Mouse (Mus musculus) spleen, adult 12 weeks (tissue): ENCODE measurements at regions not wholly inside any gene's neighbourhood (a gene's known extent, or its start where the extent isn't known, plus 50 kb on each side); places are given as distances from the start of the nearest gene placed in this dataset.
"Not testable (repeated sequence)": the region's sequence is repeated elsewhere in the genome, so short reads cannot be mapped to it uniquely, and the experiment has no call there.

Source experiments
- DNase-seq: peaks from one replicate; pipeline ENCODE4 v3.0.0; 2022; ENCODE audit warnings: low spot score

- DNase-seq: no peak
Measured at GRCm38 (mm10) chr4:7392696-7393095, 846.1 kb downstream of the Car8 start.

DNA sequence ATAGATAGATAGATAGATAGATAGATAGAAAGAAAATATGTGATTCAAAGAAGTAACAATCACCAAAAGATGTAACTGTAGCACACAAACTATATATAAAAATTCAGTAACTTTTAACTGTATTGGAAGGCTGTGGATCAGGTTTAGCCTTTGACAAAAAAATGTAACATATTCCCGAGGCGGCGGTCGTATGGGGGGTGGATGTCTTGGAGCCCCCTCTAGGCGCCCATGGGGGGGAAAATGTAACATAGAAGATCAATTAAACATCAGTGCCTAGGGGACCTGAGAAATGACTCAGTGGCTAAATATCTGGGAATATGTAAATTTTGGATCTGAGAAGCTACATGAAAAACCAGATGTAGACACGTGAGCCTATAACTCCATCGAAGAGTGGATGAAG is 847.2 kb downstream of the Car8 start:
- DNase-seq: no peak

GRCm38 (mm10) chr4:7385069-7385468 is 853.8 kb downstream of the Car8 start:
- no peak for DNase-seq

GRCm38 (mm10) chr4:7379996-7380395 is 858.8 kb downstream of the Car8 start:
- DNase-seq: no peak

- no peak for DNase-seq
Measured at GRCm38 (mm10) chr4:7364238-7365040, 874.4 kb downstream of the Car8 start.

DNA sequence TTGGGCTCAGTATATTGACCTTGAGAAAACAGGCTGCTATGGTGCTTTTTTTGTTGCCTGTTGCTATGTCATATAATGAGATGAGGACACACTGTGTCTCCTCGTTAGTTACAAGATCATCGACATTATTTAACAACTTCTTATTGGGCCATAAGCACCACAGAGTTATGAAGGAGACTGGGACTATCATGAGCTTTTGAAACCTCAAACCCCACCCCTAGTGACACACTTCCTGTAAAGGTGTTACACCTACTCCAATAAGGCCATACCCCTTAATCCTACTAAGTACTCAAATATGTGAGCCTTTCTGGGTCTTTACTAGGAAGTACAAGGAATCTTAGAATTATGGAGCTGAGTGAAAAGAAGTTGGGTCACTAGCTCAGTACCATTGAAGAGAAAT is 875.3 kb downstream of the Car8 start:
- DNase-seq: no peak

- no peak for DNase-seq
Measured at GRCm38 (mm10) chr4:7356202-7356601, 882.6 kb downstream of the Car8 start.

DNA sequence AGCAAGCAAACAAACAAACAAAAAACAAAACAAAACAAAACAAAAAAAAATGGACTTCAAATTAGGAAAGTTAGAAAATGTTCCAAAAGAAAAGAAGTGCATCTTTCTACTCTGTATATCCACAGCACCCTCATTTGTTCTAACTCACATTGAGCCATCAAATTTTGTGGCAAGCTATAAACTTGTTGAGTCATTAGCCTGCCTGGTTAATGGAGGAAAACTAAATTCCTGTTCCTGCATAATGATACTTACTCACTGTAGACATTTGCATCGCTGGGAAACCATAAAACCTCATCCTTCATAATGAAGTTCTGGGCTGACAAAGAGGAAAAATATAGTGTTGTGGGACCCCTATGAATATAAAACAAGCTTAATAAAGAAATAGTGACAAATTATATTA is 891.5 kb downstream of the Car8 start:
- DNase-seq: no peak

DNA sequence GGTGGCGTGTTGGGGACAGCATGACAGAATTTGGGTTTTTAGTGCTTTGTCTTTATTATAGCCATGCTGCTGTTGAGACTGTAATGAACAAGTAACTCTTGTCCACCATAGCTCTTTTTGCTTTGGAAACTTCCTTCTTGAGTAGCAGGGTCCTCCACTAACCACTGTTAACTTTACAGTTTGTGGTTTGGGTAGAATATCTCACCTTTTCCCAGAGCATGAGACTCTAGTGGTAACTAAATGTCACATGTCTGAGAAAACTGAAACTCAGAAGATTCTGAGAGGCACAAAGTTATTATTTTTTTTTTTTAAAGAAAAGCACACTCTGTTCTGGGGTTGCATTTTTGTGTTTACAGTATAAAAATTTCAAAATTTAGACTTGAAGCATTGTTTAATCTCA is 897.7 kb downstream of the Car8 start:
- DNase-seq: no peak

GRCm38 (mm10) chr4:7314261-7314660 is 924.6 kb downstream of the Car8 start:
- DNase-seq: no peak

DNA sequence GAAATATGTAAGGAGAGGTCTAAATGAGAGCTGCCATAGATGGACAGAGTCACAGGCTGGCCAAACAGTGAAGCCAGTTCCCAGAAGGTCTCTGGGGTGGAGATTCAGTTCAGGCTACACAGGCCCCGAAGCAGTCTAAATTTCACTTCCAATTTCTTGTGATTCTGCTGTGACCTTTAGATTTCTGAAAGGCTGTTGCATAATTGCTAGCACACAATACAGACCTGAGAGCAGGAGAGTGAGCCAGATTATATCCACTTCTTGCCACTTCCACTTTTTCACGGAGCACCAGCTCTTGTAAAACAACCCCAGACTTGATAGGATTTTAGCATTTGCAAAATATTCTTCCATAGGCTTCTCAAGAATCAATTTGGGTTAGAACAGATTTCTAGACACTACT is 925.6 kb downstream of the Car8 start:
- no peak for DNase-seq

GRCm38 (mm10) chr4:7312160-7312559 is 926.7 kb downstream of the Car8 start:
- no peak for DNase-seq

- DNase-seq: no peak
Measured at GRCm38 (mm10) chr4:7269047-7269446, 969.8 kb downstream of the Car8 start.

DNA sequence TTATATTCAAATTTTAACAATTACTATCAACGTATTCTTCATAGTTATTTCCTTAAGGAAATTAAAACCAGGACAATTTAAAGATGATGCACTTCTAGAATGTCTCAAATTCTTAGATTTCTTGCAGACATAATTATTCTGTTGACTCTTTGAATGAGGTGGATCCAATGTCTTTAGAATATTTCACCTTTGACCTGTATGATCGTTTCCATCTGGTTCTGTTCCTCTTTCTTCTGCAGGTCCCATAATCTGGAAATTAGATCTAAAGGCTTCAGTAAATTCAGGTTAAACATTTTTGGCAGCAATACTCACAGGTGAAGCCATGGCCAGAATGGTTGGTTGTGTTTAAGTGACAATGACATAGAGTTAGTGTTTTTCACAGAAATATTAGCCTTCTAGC is 982.4 kb downstream of the Car8 start:
- DNase-seq: no peak

DNA sequence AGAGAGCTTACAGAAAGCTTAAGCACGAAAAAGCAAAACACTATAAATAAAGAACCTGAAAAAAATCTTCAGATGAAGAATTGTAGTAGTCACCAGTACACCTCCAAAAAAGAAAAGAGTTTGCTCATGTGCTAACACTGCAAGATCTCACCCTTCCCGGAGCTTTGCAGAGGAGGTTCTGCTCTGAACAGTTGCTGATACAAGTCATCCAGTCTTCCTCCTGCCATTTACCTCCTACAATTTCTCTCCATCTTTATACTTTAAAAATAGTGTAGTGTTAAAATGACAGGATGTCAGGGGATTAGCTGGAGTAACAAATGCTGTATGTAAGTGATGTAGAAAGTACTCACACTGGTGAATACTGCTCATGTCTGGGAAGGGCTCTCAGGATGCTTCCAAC is 985.2 kb downstream of the Car8 start:
- no peak for DNase-seq

GRCm38 (mm10) chr4:7251641-7252040 is 987.2 kb downstream of the Car8 start:
- no peak for DNase-seq

GRCm38 (mm10) chr4:7247816-7248215 is 991.0 kb downstream of the Car8 start:
- no peak for DNase-seq

DNA sequence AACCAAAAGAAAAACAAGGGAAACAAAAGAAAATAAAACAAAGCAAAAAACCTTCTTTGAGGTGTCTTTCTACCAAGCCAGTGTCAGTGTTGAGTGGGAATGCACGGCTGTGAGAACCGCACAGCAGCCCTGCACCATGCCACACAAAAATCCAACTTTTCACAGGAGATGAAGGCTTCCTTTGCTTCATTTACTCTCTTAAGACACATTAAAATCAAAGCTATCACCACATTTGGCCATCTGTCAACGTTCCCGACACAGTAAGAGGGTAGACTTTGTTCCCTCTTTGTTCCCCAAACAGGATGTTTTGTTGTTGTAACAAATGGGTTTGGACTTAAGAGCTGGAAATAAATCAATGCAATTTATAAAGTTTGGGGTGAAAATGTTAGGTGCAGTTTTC is 991.6 kb downstream of the Car8 start:
- no peak for DNase-seq

DNA sequence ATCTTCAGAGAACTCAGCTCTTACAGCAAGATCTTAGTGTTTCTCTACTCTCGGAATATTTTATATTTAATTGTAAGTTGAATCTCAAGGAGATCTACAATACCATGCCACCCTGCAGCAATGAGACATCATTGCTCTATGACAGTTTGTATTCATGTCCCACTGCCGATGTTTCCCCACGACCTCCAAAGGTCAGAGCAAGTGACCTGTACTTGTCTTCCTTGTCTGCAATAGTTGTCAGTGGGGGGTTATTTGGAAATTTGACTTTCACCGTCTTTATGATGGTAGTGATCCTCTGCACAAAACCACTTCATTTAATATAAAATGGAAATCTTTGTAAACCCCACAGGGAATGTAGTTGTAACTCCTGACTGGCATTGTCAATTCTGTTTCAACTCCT is 992.0 kb downstream of the Car8 start:
- DNase-seq: no peak

- no peak for DNase-seq
Measured at GRCm38 (mm10) chr4:7245653-7246052, 993.2 kb downstream of the Car8 start.

- DNase-seq: no peak
Measured at GRCm38 (mm10) chr4:7237848-7238247, 1001.0 kb downstream of the Car8 start.

- not testable (repeated sequence) for DNase-seq
Measured at GRCm38 (mm10) chr4:7234537-7234936, 1004.3 kb downstream of the Car8 start.

- no peak for DNase-seq
Measured at GRCm38 (mm10) chr4:7228980-7229379, 1009.9 kb downstream of the Car8 start.

DNA sequence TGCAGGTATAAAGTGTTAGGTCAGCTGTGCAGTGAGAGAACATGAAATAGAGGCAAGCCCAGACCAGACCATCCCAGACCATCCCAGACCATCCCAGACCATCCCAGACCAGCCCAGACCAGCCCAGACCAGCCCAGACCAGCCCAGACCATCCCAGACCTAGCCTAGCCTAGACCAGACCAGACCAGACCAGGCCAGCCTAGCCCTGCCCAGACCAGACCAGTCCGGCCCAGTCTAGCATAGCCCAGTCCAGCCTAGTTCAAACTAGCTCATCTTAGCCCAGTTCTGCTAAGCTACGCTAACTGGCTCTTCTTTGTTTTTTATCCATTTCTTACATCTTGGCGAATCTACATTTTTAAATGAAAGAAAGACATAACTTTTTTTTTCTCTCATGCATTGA is 1015.9 kb downstream of the Car8 start:
- DNase-seq: no peak
